ENCODE assay signal across 8 mouse cellular contexts in the genomic region with DNA sequence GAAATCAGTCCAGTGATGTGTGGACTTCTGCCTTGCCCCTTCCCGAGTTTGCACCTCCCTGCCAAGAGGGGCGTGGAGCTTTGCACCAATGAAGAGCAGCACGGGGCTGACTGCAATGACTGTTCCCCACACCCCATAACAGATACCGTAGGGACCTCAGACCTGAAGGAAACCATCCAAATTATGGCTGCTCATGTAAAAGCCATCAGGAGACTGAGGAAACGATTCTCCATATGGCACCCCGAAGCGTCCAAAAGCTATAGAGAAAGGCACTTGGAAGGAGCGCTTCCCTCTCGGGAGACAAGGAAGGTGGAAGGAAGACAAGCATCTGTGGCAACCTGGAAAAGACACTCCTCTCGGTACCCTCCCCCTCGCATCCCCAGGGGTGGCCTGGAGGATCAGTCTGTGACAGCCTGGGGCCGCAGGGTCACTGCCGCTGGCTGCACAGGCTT.
DNase-seq lines count a peak whose midpoint lies in the region; ATAC-seq and TF ChIP-seq lines count a peak whose summit lies in the region.

No protein-coding gene starts in this region.

- WGBS in liver, postnatal 0 days (ENCODE audit: insufficient replicate concordance): 33% methylated on average over 13 of the region's 13 CpGs
- 28% methylated on average over 13 of the region's 13 CpGs for WGBS in liver, embryonic 12.5 days (ENCODE audit: insufficient replicate concordance)
- WGBS in embryonic facial prominence, embryonic 13.5 days: 21% methylated on average over 13 of the region's 13 CpGs
- 20% methylated on average over 13 of the region's 13 CpGs for WGBS in neural tube, embryonic 13.5 days

- no peak overlapping the region for H3K9ac ChIP-seq in liver, postnatal 0 days (replicated peaks)
- H3K9ac ChIP-seq in liver, embryonic 12.5 days: no peak overlapping the region
- peak overlapping the region; percentile 52; the same call in 1 of the 2 replicates for H3K9ac ChIP-seq in embryonic facial prominence, embryonic 13.5 days
- H3K9ac ChIP-seq in neural tube, embryonic 13.5 days: no peak overlapping the region

- H3K36me3 ChIP-seq in liver, postnatal 0 days (replicated peaks; ENCODE audit: insufficient read depth, low read length): no peaks in the 10 kb centered on the region
- no peaks in the 10 kb centered on the region for H3K36me3 ChIP-seq in liver, embryonic 12.5 days
- H3K36me3 ChIP-seq in embryonic facial prominence, embryonic 13.5 days: no peaks in the 10 kb centered on the region
- no peaks in the 10 kb centered on the region for H3K36me3 ChIP-seq in neural tube, embryonic 13.5 days

- peak; percentile 72 for ATAC-seq in liver, postnatal 0 days
- ATAC-seq in liver, embryonic 12.5 days: no peak
- no peak for ATAC-seq in embryonic facial prominence, embryonic 13.5 days (ENCODE audit: insufficient number of reproducible peaks, insufficient read depth, low FRiP score, low TSS enrichment, low read depth)
- 0 out of 2 replicates have a peak, but pooled peaks have one; percentile 22 for ATAC-seq in neural tube, embryonic 13.5 days (ENCODE audit: low read depth)

- H3K4me3 ChIP-seq in liver, postnatal 0 days (ENCODE audit: low read depth, low read length): no peak overlapping the region
- H3K4me3 ChIP-seq in liver, embryonic 12.5 days: no peak overlapping the region
- H3K4me3 ChIP-seq in embryonic facial prominence, embryonic 13.5 days: no peak overlapping the region
- H3K4me3 ChIP-seq in neural tube, embryonic 13.5 days: 0 out of 2 replicates have a peak overlapping the region, but pooled peaks have one; percentile 1

- no peaks in the 10 kb centered on the region for H3K4me1 ChIP-seq in liver, postnatal 0 days (ENCODE audit: insufficient read depth)
- H3K4me1 ChIP-seq in liver, embryonic 12.5 days: no peaks in the 10 kb centered on the region
- H3K4me1 ChIP-seq in embryonic facial prominence, embryonic 13.5 days: peaks cover 46% of the 10 kb centered on the region
- peaks cover 29% of the 10 kb centered on the region for H3K4me1 ChIP-seq in neural tube, embryonic 13.5 days (replicated peaks)

- no peak for TF ChIP-seq EP300 in liver, postnatal 0 days (IDR thresholded peaks at IDR 0.05; ENCODE audit: low read depth)

- no peaks in the 10 kb centered on the region for H3K9me3 ChIP-seq in liver, postnatal 0 days (ENCODE audit: low read length)
- no peaks in the 10 kb centered on the region for H3K9me3 ChIP-seq in liver, embryonic 12.5 days (replicated peaks)
- no peaks in the 10 kb centered on the region for H3K9me3 ChIP-seq in embryonic facial prominence, embryonic 13.5 days
- H3K9me3 ChIP-seq in neural tube, embryonic 13.5 days: no peaks in the 10 kb centered on the region

- no peak overlapping the region for H3K27ac ChIP-seq in liver, postnatal 0 days (ENCODE audit: low read depth)
- no peak overlapping the region for H3K27ac ChIP-seq in liver, embryonic 12.5 days
- H3K27ac ChIP-seq in embryonic facial prominence, embryonic 13.5 days: peak overlapping the region; percentile 69
- no peak overlapping the region for H3K27ac ChIP-seq in neural tube, embryonic 13.5 days (replicated peaks)

- no peak overlapping the region; the same call in 1 of the 2 replicates for H3K4me2 ChIP-seq in liver, postnatal 0 days (ENCODE audit: low read depth, low read length)
- no peak overlapping the region for H3K4me2 ChIP-seq in liver, embryonic 12.5 days
- peak overlapping the region; percentile 36 for H3K4me2 ChIP-seq in embryonic facial prominence, embryonic 13.5 days
- peak overlapping the region; percentile 40 for H3K4me2 ChIP-seq in neural tube, embryonic 13.5 days

- no peak for TF ChIP-seq CTCF in liver, postnatal 0 days (IDR thresholded peaks at IDR 0.05; ENCODE audit: low read depth)

- peak; percentile 30 for DNase-seq in liver, postnatal 0 days
- peak; percentile 39 to 48 for DNase-seq in kidney, adult 8-10 months
- DNase-seq in layer of hippocampus, adult 9-11 months: no peak
- no peak for DNase-seq in c-Kit-positive CD71-positive TER-119-positive erythroid progenitor cells, embryonic 14.5 days (ENCODE audit: low spot score)
- no peak for DNase-seq in right cerebral cortex, adult 2 months (ENCODE audit: low spot score in 2 of 2)

- 0 out of 2 replicates have a peak, but pooled peaks cover 6% of the 10 kb centered on the region for H3K27me3 ChIP-seq in liver, postnatal 0 days (ENCODE audit: insufficient read depth, low read length)
- H3K27me3 ChIP-seq in liver, embryonic 12.5 days (replicated peaks): peaks cover 48% of the 10 kb centered on the region
- no peaks in the 10 kb centered on the region; the same call in none of the 2 replicates for H3K27me3 ChIP-seq in embryonic facial prominence, embryonic 13.5 days
- 0 out of 2 replicates have a peak, but pooled peaks cover 6% of the 10 kb centered on the region for H3K27me3 ChIP-seq in neural tube, embryonic 13.5 days

Comparison
In these comparisons a context has a peak if more than half of its experiments do, and no peak if none do; other contexts are left out.
1. ATAC-seq: peak in liver, postnatal 0 days (single experiment) and neural tube, embryonic 13.5 days (single experiment); none in liver, embryonic 12.5 days (single experiment) and embryonic facial prominence, embryonic 13.5 days (single experiment).
2. DNase-seq: peak in liver, postnatal 0 days (single experiment) and kidney, adult 8-10 months (2 of 2); none in layer of hippocampus, adult 9-11 months (single experiment), c-Kit-positive CD71-positive TER-119-positive erythroid progenitor cells, embryonic 14.5 days (single experiment) and right cerebral cortex, adult 2 months (0 of 2).
3. H3K4me2 ChIP-seq: peak in embryonic facial prominence, embryonic 13.5 days (single experiment) and neural tube, embryonic 13.5 days (single experiment); none in liver, postnatal 0 days (single experiment) and liver, embryonic 12.5 days (single experiment).